Mouse (Mus musculus): Measurements from ENCODE around the gene Spon1. TPM values are rescaled to one million over a fixed set of nuclear protein-coding genes. Genes with fewer than 3 reads are reported as not detected.

The Spon1 gene
- polyA plus RNA-seq, 1 experiment from 2014 or later, result 59.3 TPM

DNA sequence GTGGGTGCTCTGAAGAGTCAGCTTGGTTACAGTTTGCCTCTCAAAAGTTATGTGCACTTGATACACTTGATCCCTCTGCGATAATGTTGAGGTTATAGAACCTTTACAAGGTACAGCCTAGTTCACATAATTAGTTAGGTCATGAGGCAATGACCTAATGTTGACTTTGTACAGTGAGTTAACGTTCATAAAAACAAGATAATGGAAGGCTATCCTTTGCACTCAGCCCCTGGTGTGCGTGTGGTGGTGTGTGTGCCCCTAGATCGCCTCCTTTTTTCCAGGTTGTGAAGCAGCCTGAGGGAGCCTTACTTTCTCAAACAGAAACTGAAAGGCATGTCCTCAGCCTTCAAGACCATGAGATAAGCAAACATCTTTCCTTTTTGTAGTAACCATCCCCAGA lies 31.3 kb downstream of the Spon1 start:
- no peaks in the 10 kb centered on the region for H3K9me3 ChIP-seq (replicated peaks; ENCODE audit: control insufficient read depth, low read length)
- H3K4me3 ChIP-seq (ENCODE audit: low read length), result no peak overlapping the region
- H3K4me2 ChIP-seq (ENCODE audit: low read depth, low read length), result no peak overlapping the region
- H3K27me3 ChIP-seq (ENCODE audit: control insufficient read depth, insufficient read depth, low read length), result no peaks in the 10 kb centered on the region
- ATAC-seq (replicated peaks; ENCODE audit: extremely low read depth, insufficient read depth, low FRiP score), result no peak
- no peak overlapping the region for H3K9ac ChIP-seq (ENCODE audit: low read length)
- H3K4me1 ChIP-seq (ENCODE audit: control insufficient read depth, insufficient read depth, low read length), result peaks cover 12% of the 10 kb centered on the region
- no peaks in the 10 kb centered on the region for H3K36me3 ChIP-seq (ENCODE audit: control insufficient read depth, insufficient read depth)
- no peak overlapping the region for H3K27ac ChIP-seq (ENCODE audit: low read length)
- 81% methylated on average over 4 of the region's 4 CpGs for WGBS

DNA sequence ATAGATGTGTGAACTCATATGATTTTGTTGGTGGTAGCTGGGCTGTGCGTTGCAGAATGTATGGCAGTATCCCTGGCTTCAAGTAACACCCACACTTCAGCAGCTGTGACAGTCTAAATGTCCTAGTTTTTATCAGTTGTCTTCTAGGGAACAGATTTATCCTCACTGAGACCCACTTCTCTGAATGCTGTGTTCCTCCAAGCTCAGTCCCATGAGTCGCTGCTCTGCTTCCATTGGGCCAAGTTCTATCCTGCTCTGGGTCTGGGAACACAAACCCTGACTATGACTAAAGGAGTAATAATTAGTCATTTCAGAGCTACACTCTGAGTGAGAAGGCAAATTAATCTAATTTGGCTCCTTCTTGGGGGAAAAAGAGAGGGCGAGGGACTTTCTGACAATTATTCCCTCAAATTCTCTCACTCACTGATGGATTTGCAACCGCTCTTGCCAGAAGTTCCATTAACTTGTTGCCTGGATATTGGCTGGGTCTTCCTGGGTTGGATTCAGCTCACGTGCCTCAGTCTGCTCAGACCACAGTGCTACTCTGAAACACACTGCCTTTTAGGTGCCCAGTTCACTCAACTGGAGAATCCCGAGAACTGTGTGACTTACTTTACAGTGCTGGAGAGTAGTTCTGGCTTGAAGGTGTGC lies 32.9 kb downstream of the Spon1 start:
- H3K27ac ChIP-seq (ENCODE audit: low read length), result no peak overlapping the region
- H3K27me3 ChIP-seq (ENCODE audit: control insufficient read depth, insufficient read depth, low read length), result no peaks in the 10 kb centered on the region
- H3K4me2 ChIP-seq (ENCODE audit: low read depth, low read length), result no peak overlapping the region
- 86% methylated on average over 6 of the region's 6 CpGs for WGBS
- peaks cover 9% of the 10 kb centered on the region for H3K4me1 ChIP-seq (ENCODE audit: control insufficient read depth, insufficient read depth, low read length)
- no peaks in the 10 kb centered on the region for H3K36me3 ChIP-seq (ENCODE audit: control insufficient read depth, insufficient read depth)
- no peak for ATAC-seq (replicated peaks; ENCODE audit: extremely low read depth, insufficient read depth, low FRiP score)
- H3K9ac ChIP-seq (ENCODE audit: low read length), result no peak overlapping the region
- H3K9me3 ChIP-seq (replicated peaks; ENCODE audit: control insufficient read depth, low read length), result no peaks in the 10 kb centered on the region
- no peak overlapping the region for H3K4me3 ChIP-seq (ENCODE audit: low read length)

DNA sequence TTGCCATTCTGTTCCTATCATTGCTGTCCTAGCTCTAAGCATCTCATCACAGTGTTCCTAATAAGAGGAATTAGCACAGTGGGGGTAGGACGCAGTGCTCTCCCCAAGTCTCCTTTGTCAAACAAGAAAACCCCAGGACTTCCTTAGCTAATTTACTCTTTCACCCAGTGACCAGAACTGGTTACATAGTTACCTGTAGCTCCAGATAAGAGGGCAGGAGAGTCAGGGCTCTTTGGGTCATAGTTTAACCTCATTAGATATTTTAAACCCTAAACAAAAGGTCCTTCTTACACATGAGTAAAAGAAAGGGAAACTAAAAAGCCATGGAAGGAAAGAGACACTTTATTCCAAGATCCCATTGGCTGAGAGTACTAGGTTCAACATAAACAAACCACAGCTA lies 44.0 kb downstream of the Spon1 start:
- Histone ChIP-seq H3K9ac (ENCODE audit: low read length) (no peak overlapping the region), H3K4me2 (ENCODE audit: low read depth, low read length) (no peak overlapping the region), H3K9me3 (replicated peaks; ENCODE audit: control insufficient read depth, low read length) (no peaks in the 10 kb centered on the region), H3K36me3 (ENCODE audit: control insufficient read depth, insufficient read depth) (no peaks in the 10 kb centered on the region), H3K4me3 (ENCODE audit: low read length) (no peak overlapping the region), H3K27me3 (ENCODE audit: control insufficient read depth, insufficient read depth, low read length) (no peaks in the 10 kb centered on the region), H3K27ac (ENCODE audit: low read length) (no peak overlapping the region), H3K4me1 (ENCODE audit: control insufficient read depth, insufficient read depth, low read length) (peaks cover 9% of the 10 kb centered on the region)
- no peak for ATAC-seq (replicated peaks; ENCODE audit: extremely low read depth, insufficient read depth, low FRiP score)
- 80% methylated on average over 1 of the region's 1 CpGs for WGBS

DNA sequence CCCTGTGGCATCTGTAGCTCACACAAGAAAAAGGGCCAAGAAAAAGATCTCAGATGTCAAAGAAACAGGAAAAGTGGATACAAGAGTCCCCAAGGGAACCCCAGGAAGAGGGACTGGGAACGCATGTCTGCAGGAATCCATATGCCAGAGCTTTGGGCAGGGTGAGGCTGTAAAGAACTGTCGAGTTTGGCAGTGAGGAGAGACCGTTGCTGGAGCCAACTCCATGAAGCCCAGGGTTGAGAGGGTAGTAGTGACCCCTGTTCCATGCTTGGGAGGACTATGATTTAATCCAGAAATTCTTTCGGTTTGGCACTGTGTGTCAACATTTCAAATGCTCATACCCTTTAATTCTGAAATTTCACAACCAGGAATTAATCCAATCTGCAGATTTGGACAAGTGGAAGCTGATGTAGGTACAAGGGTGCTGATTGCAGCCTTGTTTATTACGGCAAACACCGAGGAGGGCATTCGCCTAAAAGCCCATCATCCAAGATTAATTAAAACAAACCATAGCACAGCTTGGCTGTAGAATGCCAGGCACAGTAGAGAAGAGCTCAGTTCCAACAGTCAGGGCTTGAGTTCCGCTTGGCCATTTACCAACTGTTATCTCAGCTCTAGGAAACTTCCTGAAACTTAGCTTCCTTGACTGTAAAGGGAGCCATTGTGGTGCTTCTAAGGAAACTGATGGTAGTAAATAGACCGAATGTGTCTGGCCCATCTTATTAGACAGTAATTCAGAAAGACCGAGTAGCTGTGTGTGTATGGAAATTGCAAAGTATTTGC lies 45.8 kb downstream of the Spon1 start:
- no peaks in the 10 kb centered on the region for H3K9me3 ChIP-seq (replicated peaks; ENCODE audit: control insufficient read depth, low read length)
- H3K4me1 ChIP-seq (ENCODE audit: control insufficient read depth, insufficient read depth, low read length), result peaks cover 17% of the 10 kb centered on the region
- peak overlapping the region; percentile 36 for H3K27ac ChIP-seq (ENCODE audit: low read length)
- peak; percentile 52 for ATAC-seq (replicated peaks; ENCODE audit: extremely low read depth, insufficient read depth, low FRiP score)
- 56% methylated on average over 10 of the region's 10 CpGs for WGBS
- no peak overlapping the region for H3K9ac ChIP-seq (ENCODE audit: low read length)
- no peaks in the 10 kb centered on the region for H3K27me3 ChIP-seq (ENCODE audit: control insufficient read depth, insufficient read depth, low read length)
- H3K36me3 ChIP-seq (ENCODE audit: control insufficient read depth, insufficient read depth), result no peaks in the 10 kb centered on the region
- no peak overlapping the region for H3K4me2 ChIP-seq (ENCODE audit: low read depth, low read length)
- H3K4me3 ChIP-seq (ENCODE audit: low read length), result no peak overlapping the region

DNA sequence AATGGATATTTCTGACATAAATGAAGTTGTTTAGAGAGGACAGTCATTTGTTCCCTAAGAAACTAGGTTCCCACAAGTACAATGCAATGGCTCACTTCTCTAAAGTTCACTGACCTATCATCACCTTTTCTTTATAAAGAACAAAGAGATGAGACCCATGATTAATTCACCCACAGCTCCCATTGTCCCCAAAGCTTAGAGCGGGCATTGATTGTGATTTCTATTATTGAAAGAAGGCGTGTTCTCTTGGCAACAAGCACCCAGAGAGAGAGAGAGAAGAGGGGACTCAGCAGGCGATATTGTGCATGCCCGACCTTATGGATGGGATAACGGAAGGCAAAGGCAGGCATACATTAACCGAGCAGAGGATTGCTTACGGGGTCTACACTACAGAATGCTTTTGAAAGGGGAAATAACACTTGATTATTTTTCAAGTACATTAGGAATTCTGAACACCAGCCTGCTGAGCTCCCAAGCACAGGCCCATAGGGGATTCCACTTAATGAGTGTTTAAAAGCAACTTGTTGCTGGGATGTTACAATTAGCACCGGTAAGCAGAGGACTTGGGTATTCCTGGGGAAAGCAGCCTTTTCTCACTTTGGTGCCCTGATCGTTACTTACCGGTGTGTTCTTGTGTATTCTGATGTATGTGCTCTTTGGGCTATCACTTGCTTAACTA lies 48.4 kb downstream of the Spon1 start:
- no peaks in the 10 kb centered on the region for H3K27me3 ChIP-seq (ENCODE audit: control insufficient read depth, insufficient read depth, low read length)
- H3K4me3 ChIP-seq (ENCODE audit: low read length), result no peak overlapping the region
- H3K36me3 ChIP-seq (ENCODE audit: control insufficient read depth, insufficient read depth), result no peaks in the 10 kb centered on the region
- H3K9ac ChIP-seq (ENCODE audit: low read length), result no peak overlapping the region
- peaks cover 42% of the 10 kb centered on the region for H3K4me1 ChIP-seq (ENCODE audit: control insufficient read depth, insufficient read depth, low read length)
- ATAC-seq (replicated peaks; ENCODE audit: extremely low read depth, insufficient read depth, low FRiP score), result no peak
- H3K9me3 ChIP-seq (replicated peaks; ENCODE audit: control insufficient read depth, low read length), result no peaks in the 10 kb centered on the region
- H3K4me2 ChIP-seq (ENCODE audit: low read depth, low read length), result no peak overlapping the region
- 94% methylated on average over 10 of the region's 10 CpGs for WGBS
- no peak overlapping the region for H3K27ac ChIP-seq (ENCODE audit: low read length)

DNA sequence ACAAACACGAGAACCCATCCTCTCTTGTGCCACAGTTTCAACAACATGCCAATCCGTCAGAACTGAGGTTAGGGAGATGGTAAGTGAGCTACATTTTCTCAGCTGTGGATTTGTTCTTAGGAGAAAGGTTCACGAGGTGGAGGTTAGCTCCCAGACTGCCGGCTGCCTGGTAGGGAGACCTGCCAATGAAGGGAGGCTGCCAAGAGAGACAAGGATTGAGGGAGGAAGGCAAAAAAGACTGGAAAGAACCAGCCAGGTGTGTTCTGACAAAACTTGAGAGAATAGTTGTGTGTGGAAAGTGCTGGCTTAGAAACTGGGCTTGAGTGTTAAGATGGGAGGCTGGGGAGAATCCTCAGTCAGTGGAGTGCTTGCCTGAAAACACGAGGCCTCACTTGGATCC lies 49.9 kb downstream of the Spon1 start:
- peak overlapping the region; percentile 24; the same call in 1 of the 2 replicates for H3K27ac ChIP-seq (ENCODE audit: low read length)
- H3K27me3 ChIP-seq (ENCODE audit: control insufficient read depth, insufficient read depth, low read length), result no peaks in the 10 kb centered on the region
- H3K9ac ChIP-seq (ENCODE audit: low read length), result peak overlapping the region; percentile 35; the same call in 1 of the 2 replicates
- H3K4me2 ChIP-seq (ENCODE audit: low read depth, low read length), result no peak overlapping the region
- no peaks in the 10 kb centered on the region for H3K9me3 ChIP-seq (replicated peaks; ENCODE audit: control insufficient read depth, low read length)
- ATAC-seq (replicated peaks; ENCODE audit: extremely low read depth, insufficient read depth, low FRiP score), result no peak
- 55% methylated on average over 5 of the region's 5 CpGs for WGBS
- H3K4me1 ChIP-seq (ENCODE audit: control insufficient read depth, insufficient read depth, low read length), result peaks cover 57% of the 10 kb centered on the region
- no peak overlapping the region for H3K4me3 ChIP-seq (ENCODE audit: low read length)
- H3K36me3 ChIP-seq (ENCODE audit: control insufficient read depth, insufficient read depth), result no peaks in the 10 kb centered on the region

DNA sequence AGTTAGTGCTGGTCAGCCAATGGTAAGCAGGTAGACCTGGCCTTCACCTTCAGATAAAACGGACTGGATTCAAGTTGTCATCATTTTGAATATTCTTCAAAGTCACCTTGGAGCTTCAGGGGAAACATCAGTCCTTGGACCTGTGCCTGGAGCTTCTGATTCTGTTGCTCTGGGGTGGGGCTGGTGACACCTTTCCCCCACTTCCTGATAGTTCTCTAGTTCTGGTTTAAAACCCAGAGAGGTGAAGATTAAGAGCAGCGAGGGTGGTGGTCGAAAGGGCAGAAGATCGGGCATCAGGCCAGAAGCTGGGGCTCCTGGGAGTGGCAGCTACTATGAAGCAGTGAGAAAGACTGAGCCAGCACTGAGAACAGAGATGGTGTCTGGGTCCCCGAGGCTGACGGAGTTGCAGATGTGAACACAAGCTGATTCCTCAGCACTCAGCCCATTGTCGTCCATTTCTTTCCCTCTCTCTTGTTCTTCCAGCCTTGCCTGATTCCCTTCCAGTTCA lies 51.1 kb downstream of the Spon1 start:
- Histone ChIP-seq H3K36me3 (ENCODE audit: control insufficient read depth, insufficient read depth) (no peaks in the 10 kb centered on the region), H3K27ac (ENCODE audit: low read length) (peak overlapping the region; percentile 45), H3K4me3 (ENCODE audit: low read length) (no peak overlapping the region), H3K9me3 (replicated peaks; ENCODE audit: control insufficient read depth, low read length) (no peaks in the 10 kb centered on the region), H3K9ac (ENCODE audit: low read length) (no peak overlapping the region), H3K4me1 (ENCODE audit: control insufficient read depth, insufficient read depth, low read length) (peaks cover 52% of the 10 kb centered on the region), H3K27me3 (ENCODE audit: control insufficient read depth, insufficient read depth, low read length) (no peaks in the 10 kb centered on the region), H3K4me2 (ENCODE audit: low read depth, low read length) (0 out of 2 replicates have a peak overlapping the region, but pooled peaks have one; percentile 0)
- 38% methylated on average over 7 of the region's 7 CpGs for WGBS
- ATAC-seq (replicated peaks; ENCODE audit: extremely low read depth, insufficient read depth, low FRiP score), result no peak

DNA sequence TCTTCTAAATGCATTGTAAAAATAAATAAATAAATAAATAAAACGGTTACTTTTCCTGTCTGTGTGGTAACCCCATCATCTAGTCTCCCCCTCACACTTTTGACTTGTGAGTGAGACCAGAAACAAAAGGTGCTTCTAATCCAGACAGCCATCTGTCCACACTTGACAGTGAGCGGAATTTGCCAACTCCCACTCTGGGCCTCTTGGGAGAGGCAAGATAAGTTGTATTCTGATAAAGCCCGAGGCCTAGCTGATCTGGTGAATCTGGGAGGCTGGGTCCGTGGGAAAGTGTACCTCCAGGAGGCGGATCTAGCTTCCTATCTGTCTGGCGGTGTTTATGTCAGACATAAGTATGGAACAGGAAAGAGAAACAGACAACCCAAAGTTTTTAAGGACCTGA lies 52.3 kb downstream of the Spon1 start:
- Histone ChIP-seq H3K27ac (ENCODE audit: low read length) (peak overlapping the region; percentile 71), H3K4me3 (ENCODE audit: low read length) (no peak overlapping the region)

More for the DNA sequence above, 52.3 kb downstream of the Spon1 start:
- ATAC-seq (replicated peaks; ENCODE audit: extremely low read depth, insufficient read depth, low FRiP score), result no peak; the same call in 1 of the 2 replicates
- H3K9me3 ChIP-seq (replicated peaks; ENCODE audit: control insufficient read depth, low read length), result no peaks in the 10 kb centered on the region
- H3K4me2 ChIP-seq (ENCODE audit: low read depth, low read length), result peak overlapping the region; percentile 15; the same call in 1 of the 2 replicates
- no peaks in the 10 kb centered on the region for H3K36me3 ChIP-seq (ENCODE audit: control insufficient read depth, insufficient read depth)
- no peaks in the 10 kb centered on the region for H3K27me3 ChIP-seq (ENCODE audit: control insufficient read depth, insufficient read depth, low read length)
- peak overlapping the region; percentile 12; the same call in 1 of the 2 replicates for H3K9ac ChIP-seq (ENCODE audit: low read length)
- peaks cover 55% of the 10 kb centered on the region for H3K4me1 ChIP-seq (ENCODE audit: control insufficient read depth, insufficient read depth, low read length)
- 15% methylated on average over 6 of the region's 6 CpGs for WGBS
